Mouse (Mus musculus): ENCODE measurements around the gene Gm14409.
"Not testable (repeated sequence)": the region's sequence is repeated elsewhere in the genome, so short reads cannot be mapped to it uniquely, and the experiment has no call there.

Gene Gm14409

GRCm38 (mm10) chr2:177266936-177267335 is at the start of gene Gm14409:
Gene Gm14409 (minus strand): TSS chr2:177267036.
- not testable (repeated sequence) for DNase-seq (ENCODE audit: low read depth)

DNA sequence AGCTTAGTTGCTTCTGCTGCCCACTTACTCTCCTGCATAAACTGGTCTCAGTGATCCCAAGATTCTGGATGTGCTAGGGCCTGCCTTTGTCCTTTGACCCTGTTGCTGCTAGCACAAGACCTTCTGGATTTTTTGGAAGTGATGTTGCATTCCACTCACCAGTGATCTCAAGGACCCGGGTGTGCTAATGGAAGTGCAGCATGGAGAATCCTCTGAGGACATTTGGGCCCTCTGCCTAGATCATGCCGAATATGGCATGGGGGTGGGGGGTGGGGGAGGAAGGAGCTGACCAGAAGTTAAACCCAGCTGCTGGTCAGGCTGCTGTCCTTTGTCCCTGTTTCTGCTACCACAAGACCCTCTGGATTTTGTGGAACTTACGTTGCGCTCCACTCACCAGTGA is 42.8 kb upstream of the Gm14409 start:
- DNase-seq (ENCODE audit: low read depth), result not testable (repeated sequence)

DNA sequence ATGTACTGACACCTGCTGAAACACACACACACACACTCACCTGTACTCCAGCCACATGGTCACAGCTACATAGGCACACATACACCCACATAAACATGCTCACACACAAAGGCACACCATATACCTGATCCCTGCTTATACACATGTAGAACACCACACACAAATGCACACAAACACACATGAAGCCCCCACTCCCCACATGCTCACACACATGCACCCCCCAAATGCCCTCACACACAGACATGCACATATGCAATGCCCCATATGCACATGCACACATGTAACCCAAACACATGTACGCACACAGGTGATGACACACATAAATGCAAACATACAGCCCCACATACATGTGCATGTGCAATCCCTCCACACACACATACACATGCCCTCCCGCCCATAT is 38.1 kb upstream of the Gm14409 start:
- not testable (repeated sequence) for DNase-seq (ENCODE audit: low read depth)

- not testable (repeated sequence) for DNase-seq (ENCODE audit: low read depth)
Observed at GRCm38 (mm10) chr2:177283701-177284100, 16.9 kb upstream of the Gm14409 start.

DNA sequence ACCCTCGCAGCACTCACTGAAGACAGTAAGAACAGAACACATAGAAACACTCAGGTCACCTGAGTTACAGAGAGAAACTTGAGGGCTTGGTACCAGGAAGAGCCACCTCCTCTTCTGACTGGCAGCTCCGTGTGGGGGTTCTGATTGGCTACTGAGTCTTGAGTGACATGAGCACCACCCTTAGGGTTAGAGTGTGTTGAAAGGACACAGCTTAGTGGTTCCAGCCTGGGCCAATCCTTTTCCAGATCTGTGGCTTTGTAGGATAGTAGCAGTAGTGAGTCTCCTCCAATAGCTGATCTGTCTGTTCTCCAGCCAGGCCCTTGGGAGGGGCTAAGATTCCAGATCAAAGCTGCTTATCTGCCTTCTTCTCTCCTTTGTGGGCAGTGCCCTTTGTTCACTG is 10.9 kb upstream of the Gm14409 start:
- DNase-seq (ENCODE audit: low read depth), result not testable (repeated sequence)

DNA sequence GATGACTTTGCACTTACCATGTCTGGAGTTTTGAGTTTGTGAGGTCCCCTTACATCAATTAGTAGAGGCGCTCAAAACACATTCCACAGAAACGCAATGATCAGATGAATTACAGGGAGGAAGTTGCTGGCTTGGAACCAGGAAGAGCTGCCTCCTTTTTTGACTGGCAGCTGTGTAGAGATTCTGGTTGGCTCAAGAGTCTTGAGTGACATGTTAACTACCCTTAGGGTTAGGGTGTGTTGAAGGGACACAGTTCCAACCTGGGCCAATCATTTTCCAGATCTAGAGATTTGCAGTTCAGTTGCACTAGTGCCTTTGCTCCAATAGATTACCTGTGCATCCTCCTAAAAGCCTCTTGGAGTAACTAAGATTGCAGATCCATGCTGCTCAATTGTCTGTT is 5.4 kb upstream of the Gm14409 start:
- DNase-seq (ENCODE audit: low read depth), result not testable (repeated sequence)

DNA sequence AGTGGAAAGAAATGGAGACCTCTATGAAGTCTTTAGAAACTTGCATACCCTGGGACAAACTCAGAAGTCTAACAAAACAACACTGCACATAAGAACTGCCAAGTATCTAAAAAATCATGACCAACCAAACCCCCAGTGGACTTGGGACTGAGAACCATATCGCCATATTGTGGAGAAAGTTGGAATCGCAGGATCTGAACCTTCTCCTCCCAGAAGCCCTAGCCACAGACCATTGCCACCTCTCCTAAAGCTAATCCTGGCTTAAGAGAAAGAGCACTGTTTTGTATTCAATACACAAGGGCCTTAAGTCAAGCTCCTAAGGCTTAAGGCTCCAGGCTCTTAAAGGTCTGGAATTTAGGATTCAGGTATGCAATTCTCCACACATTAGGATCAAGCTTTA is 19.4 kb downstream of the Gm14409 start:
- not testable (repeated sequence) for DNase-seq (ENCODE audit: low read depth)

DNA sequence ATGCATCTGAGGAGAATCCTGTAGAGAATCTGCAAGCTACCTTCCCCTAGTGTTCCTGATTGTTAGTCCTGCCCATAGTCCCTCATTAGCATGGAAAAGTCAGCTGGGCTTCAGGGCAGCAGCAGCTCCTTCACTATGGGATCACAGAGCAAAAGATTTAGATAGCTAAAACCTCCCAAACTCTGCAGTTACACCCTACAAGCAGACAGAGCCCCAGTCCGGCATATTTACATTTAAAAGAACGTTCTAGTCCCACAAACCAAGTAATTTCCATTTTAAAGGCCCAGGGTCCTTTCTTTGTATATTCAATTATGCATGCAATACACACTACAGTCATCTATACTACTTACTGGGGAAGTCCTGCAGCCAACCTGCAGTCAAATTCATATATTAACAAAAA is 36.4 kb downstream of the Gm14409 start:
- DNase-seq (ENCODE audit: low read depth), result not testable (repeated sequence)
